Mouse (Mus musculus): ENCODE data around the gene Nbea. TPM values are rescaled to one million over a fixed set of nuclear protein-coding genes. Genes with fewer than 3 reads are reported as not detected.

The Nbea gene
- polyA plus RNA-seq, 1 experiment from 2014 or later: 13.2 TPM

- 55% methylated on average over 6 of the region's 6 CpGs for WGBS
- no peaks in the 10 kb centered on the region for H3K9me3 ChIP-seq
- H3K36me3 ChIP-seq: peaks cover 14% of the 10 kb centered on the region; the same call in 1 of the 2 replicates
- no peak overlapping the region for H3K9ac ChIP-seq
- H3K4me1 ChIP-seq: no peaks in the 10 kb centered on the region
- no peak overlapping the region for H3K27ac ChIP-seq
- H3K27me3 ChIP-seq: no peaks in the 10 kb centered on the region
- H3K4me2 ChIP-seq: no peak overlapping the region
- ATAC-seq (ENCODE audit: insufficient number of reproducible peaks, low FRiP score, low TSS enrichment, low read depth): no peak
- no peak overlapping the region for H3K4me3 ChIP-seq
Measured at GRCm38 (mm10) chr3:55714260-55714659, 469.2 kb downstream of the Nbea start.

GRCm38 (mm10) chr3:55713856-55714255 lies 469.6 kb downstream of the Nbea start:
- Histone ChIP-seq H3K27ac (no peak overlapping the region), H3K9ac (no peak overlapping the region), H3K4me1 (no peaks in the 10 kb centered on the region), H3K36me3 (peaks cover 14% of the 10 kb centered on the region; the same call in 1 of the 2 replicates), H3K9me3 (no peaks in the 10 kb centered on the region), H3K27me3 (no peaks in the 10 kb centered on the region), H3K4me3 (no peak overlapping the region), H3K4me2 (no peak overlapping the region)
- 84% methylated on average over 3 of the region's 3 CpGs for WGBS
- no peak for ATAC-seq (ENCODE audit: insufficient number of reproducible peaks, low FRiP score, low TSS enrichment, low read depth)

GRCm38 (mm10) chr3:55710300-55710699 lies 473.2 kb downstream of the Nbea start:
- no peaks in the 10 kb centered on the region for H3K27me3 ChIP-seq
- no peak overlapping the region for H3K4me3 ChIP-seq
- H3K4me2 ChIP-seq: no peak overlapping the region
- 0 out of 2 replicates have a peak, but pooled peaks cover 2% of the 10 kb centered on the region for H3K4me1 ChIP-seq
- no peak for ATAC-seq (ENCODE audit: insufficient number of reproducible peaks, low FRiP score, low TSS enrichment, low read depth)
- H3K27ac ChIP-seq: no peak overlapping the region
- H3K9me3 ChIP-seq: no peaks in the 10 kb centered on the region
- peaks cover 10% of the 10 kb centered on the region; the same call in 1 of the 2 replicates for H3K36me3 ChIP-seq
- WGBS: 88% methylated on average over 4 of the region's 4 CpGs
- no peak overlapping the region for H3K9ac ChIP-seq

GRCm38 (mm10) chr3:55701632-55702031 lies 481.9 kb downstream of the Nbea start:
- Histone ChIP-seq H3K27me3 (no peaks in the 10 kb centered on the region), H3K4me2 (no peak overlapping the region), H3K36me3 (no peaks in the 10 kb centered on the region), H3K9ac (no peak overlapping the region), H3K4me3 (no peak overlapping the region), H3K4me1 (0 out of 2 replicates have a peak, but pooled peaks cover 2% of the 10 kb centered on the region), H3K27ac (no peak overlapping the region), H3K9me3 (no peaks in the 10 kb centered on the region)
- no peak for ATAC-seq (ENCODE audit: insufficient number of reproducible peaks, low FRiP score, low TSS enrichment, low read depth)
- 83% methylated on average over 6 of the region's 6 CpGs for WGBS

- ATAC-seq (ENCODE audit: insufficient number of reproducible peaks, low FRiP score, low TSS enrichment, low read depth): no peak
- Histone ChIP-seq H3K27ac (no peak overlapping the region), H3K36me3 (no peaks in the 10 kb centered on the region), H3K9me3 (no peaks in the 10 kb centered on the region), H3K9ac (no peak overlapping the region), H3K4me1 (0 out of 2 replicates have a peak, but pooled peaks cover 3% of the 10 kb centered on the region), H3K27me3 (no peaks in the 10 kb centered on the region), H3K4me3 (no peak overlapping the region), H3K4me2 (no peak overlapping the region)
- 92% methylated on average over 2 of the region's 2 CpGs for WGBS
Measured at GRCm38 (mm10) chr3:55697174-55697573, 486.3 kb downstream of the Nbea start.

- 0 out of 2 replicates have a peak, but pooled peaks cover 3% of the 10 kb centered on the region for H3K4me1 ChIP-seq
- H3K4me3 ChIP-seq: no peak overlapping the region
- no peaks in the 10 kb centered on the region for H3K36me3 ChIP-seq
- no peaks in the 10 kb centered on the region for H3K27me3 ChIP-seq
- no peaks in the 10 kb centered on the region for H3K9me3 ChIP-seq
- no peak overlapping the region for H3K27ac ChIP-seq
- no peak for ATAC-seq (ENCODE audit: insufficient number of reproducible peaks, low FRiP score, low TSS enrichment, low read depth)
- H3K9ac ChIP-seq: no peak overlapping the region
- 46% methylated on average over 4 of the region's 4 CpGs for WGBS
- H3K4me2 ChIP-seq: no peak overlapping the region
Measured at GRCm38 (mm10) chr3:55693073-55693472, 490.4 kb downstream of the Nbea start.

GRCm38 (mm10) chr3:55688098-55688497 lies 495.4 kb downstream of the Nbea start:
- H3K4me3 ChIP-seq: no peak overlapping the region
- H3K27ac ChIP-seq: no peak overlapping the region
- peaks cover 20% of the 10 kb centered on the region for H3K4me1 ChIP-seq
- no peaks in the 10 kb centered on the region for H3K9me3 ChIP-seq
- no peak overlapping the region for H3K4me2 ChIP-seq
- WGBS: 24% methylated on average over 1 of the region's 1 CpGs
- H3K36me3 ChIP-seq: no peaks in the 10 kb centered on the region
- H3K27me3 ChIP-seq: no peaks in the 10 kb centered on the region
- H3K9ac ChIP-seq: no peak overlapping the region
- no peak for ATAC-seq (ENCODE audit: insufficient number of reproducible peaks, low FRiP score, low TSS enrichment, low read depth)

GRCm38 (mm10) chr3:55686993-55687392 lies 496.5 kb downstream of the Nbea start:
- no peak for ATAC-seq (ENCODE audit: insufficient number of reproducible peaks, low FRiP score, low TSS enrichment, low read depth)
- Histone ChIP-seq H3K4me3 (no peak overlapping the region), H3K9ac (no peak overlapping the region), H3K36me3 (no peaks in the 10 kb centered on the region), H3K27me3 (no peaks in the 10 kb centered on the region), H3K4me2 (no peak overlapping the region), H3K4me1 (peaks cover 18% of the 10 kb centered on the region), H3K27ac (no peak overlapping the region), H3K9me3 (no peaks in the 10 kb centered on the region)
- WGBS: 68% methylated on average over 6 of the region's 6 CpGs

GRCm38 (mm10) chr3:55685627-55686026 lies 497.9 kb downstream of the Nbea start:
- ATAC-seq (ENCODE audit: insufficient number of reproducible peaks, low FRiP score, low TSS enrichment, low read depth): no peak
- H3K4me1 ChIP-seq: peaks cover 18% of the 10 kb centered on the region
- H3K9me3 ChIP-seq: no peaks in the 10 kb centered on the region
- peak overlapping the region; percentile 33; the same call in 1 of the 2 replicates for H3K27ac ChIP-seq
- H3K27me3 ChIP-seq: no peaks in the 10 kb centered on the region
- H3K36me3 ChIP-seq: no peaks in the 10 kb centered on the region
- H3K4me2 ChIP-seq: no peak overlapping the region
- H3K4me3 ChIP-seq: no peak overlapping the region
- 24% methylated on average over 6 of the region's 6 CpGs for WGBS
- no peak overlapping the region for H3K9ac ChIP-seq

GRCm38 (mm10) chr3:55684892-55685291 lies 498.6 kb downstream of the Nbea start:
- H3K4me1 ChIP-seq: peaks cover 18% of the 10 kb centered on the region
- no peak overlapping the region for H3K9ac ChIP-seq
- H3K27ac ChIP-seq: peak overlapping the region; percentile 52

GRCm38 (mm10) chr3:55677691-55678090 lies 505.8 kb downstream of the Nbea start:
- no peak for ATAC-seq (ENCODE audit: insufficient number of reproducible peaks, low FRiP score, low TSS enrichment, low read depth)
- Histone ChIP-seq H3K4me1 (no peaks in the 10 kb centered on the region), H3K4me3 (no peak overlapping the region), H3K36me3 (no peaks in the 10 kb centered on the region), H3K9me3 (no peaks in the 10 kb centered on the region), H3K27ac (no peak overlapping the region), H3K4me2 (no peak overlapping the region), H3K27me3 (no peaks in the 10 kb centered on the region), H3K9ac (no peak overlapping the region)
- 57% methylated on average over 2 of the region's 2 CpGs for WGBS

More at GRCm38 (mm10) chr3:55684892-55685291, 498.6 kb downstream of the Nbea start:
- 22% methylated on average over 4 of the region's 4 CpGs for WGBS
- no peaks in the 10 kb centered on the region for H3K36me3 ChIP-seq
- no peak overlapping the region for H3K4me2 ChIP-seq
- no peak for ATAC-seq (ENCODE audit: insufficient number of reproducible peaks, low FRiP score, low TSS enrichment, low read depth)
- no peaks in the 10 kb centered on the region for H3K27me3 ChIP-seq
- H3K4me3 ChIP-seq: no peak overlapping the region
- H3K9me3 ChIP-seq: no peaks in the 10 kb centered on the region

GRCm38 (mm10) chr3:55674185-55674584 lies 509.3 kb downstream of the Nbea start:
- no peak overlapping the region for H3K4me3 ChIP-seq
- ATAC-seq (ENCODE audit: insufficient number of reproducible peaks, low FRiP score, low TSS enrichment, low read depth): no peak
- no peak overlapping the region for H3K4me2 ChIP-seq
- H3K27me3 ChIP-seq: no peaks in the 10 kb centered on the region
- H3K4me1 ChIP-seq: no peaks in the 10 kb centered on the region
- 79% methylated on average over 7 of the region's 7 CpGs for WGBS
- no peak overlapping the region for H3K27ac ChIP-seq
- no peaks in the 10 kb centered on the region for H3K9me3 ChIP-seq
- H3K9ac ChIP-seq: no peak overlapping the region
- no peaks in the 10 kb centered on the region for H3K36me3 ChIP-seq

GRCm38 (mm10) chr3:55667048-55667447 lies 516.5 kb downstream of the Nbea start:
- Histone ChIP-seq H3K4me3 (no peak overlapping the region), H3K4me2 (no peak overlapping the region), H3K36me3 (0 out of 2 replicates have a peak, but pooled peaks cover 3% of the 10 kb centered on the region), H3K4me1 (no peaks in the 10 kb centered on the region), H3K27me3 (no peaks in the 10 kb centered on the region), H3K27ac (no peak overlapping the region), H3K9me3 (no peaks in the 10 kb centered on the region), H3K9ac (no peak overlapping the region)
- WGBS: 72% methylated on average over 6 of the region's 6 CpGs
- no peak for ATAC-seq (ENCODE audit: insufficient number of reproducible peaks, low FRiP score, low TSS enrichment, low read depth)
